Mouse (Mus musculus) ES-E14 (cell line): ENCODE measurements around the gene Arhgef25.

Experiments used
- MAFK ChIP-seq: IDR thresholded peaks from 2 replicates; pipeline ENCODE4 v1.6.1; 2014; ENCODE audit warnings: mild to moderate bottlenecking, low read depth, low read length, inconsistent platforms; ENCODE audit not compliant: insufficient read depth
- ZC3H11A ChIP-seq: IDR thresholded peaks from 2 replicates; pipeline ENCODE4 v1.6.1; 2012; ENCODE audit warnings: low read depth, mild to moderate bottlenecking, inconsistent platforms, low read length, borderline replicate concordance

DNA sequence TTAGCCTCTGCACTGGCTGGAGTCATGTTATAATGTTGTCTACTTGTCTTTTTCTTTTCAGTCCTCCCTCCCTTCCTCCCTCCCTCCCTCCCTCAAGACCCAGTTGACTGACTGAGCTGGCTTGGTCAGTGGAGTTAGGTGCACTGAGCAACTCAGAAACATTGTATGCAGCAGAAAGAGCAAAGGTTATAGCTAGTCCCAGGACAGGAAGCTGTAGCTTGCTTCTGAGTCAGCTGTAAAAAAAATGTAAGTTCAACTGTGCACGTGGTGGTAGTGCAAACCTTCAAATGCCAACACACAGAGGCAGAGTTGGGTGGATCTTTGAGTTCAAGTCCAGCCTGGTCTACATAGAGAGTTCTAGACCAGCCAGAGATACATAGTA, 24.5 kb upstream of the Arhgef25 start:
- TF ChIP-seq ZC3H11A (no peak), MAFK (no peak)
